Mouse (Mus musculus) ZHBTc4 (cell line): ENCODE data around the gene Padi3.

Experiments used
- DNase-seq: peaks from one replicate; pipeline ENCODE4 v3.0.0-alpha.2; 2011; ENCODE audit warnings: low read depth, low spot score

The Padi3 gene

GRCm38 (mm10) chr4:140815996-140816917, 5.8 kb upstream of the Padi3 start:
- peak; percentile 45 for DNase-seq

- no peak for DNase-seq
These were observed 5.0 kb upstream of the Padi3 start for GRCm38 (mm10) chr4:140815496-140815895.

DNA sequence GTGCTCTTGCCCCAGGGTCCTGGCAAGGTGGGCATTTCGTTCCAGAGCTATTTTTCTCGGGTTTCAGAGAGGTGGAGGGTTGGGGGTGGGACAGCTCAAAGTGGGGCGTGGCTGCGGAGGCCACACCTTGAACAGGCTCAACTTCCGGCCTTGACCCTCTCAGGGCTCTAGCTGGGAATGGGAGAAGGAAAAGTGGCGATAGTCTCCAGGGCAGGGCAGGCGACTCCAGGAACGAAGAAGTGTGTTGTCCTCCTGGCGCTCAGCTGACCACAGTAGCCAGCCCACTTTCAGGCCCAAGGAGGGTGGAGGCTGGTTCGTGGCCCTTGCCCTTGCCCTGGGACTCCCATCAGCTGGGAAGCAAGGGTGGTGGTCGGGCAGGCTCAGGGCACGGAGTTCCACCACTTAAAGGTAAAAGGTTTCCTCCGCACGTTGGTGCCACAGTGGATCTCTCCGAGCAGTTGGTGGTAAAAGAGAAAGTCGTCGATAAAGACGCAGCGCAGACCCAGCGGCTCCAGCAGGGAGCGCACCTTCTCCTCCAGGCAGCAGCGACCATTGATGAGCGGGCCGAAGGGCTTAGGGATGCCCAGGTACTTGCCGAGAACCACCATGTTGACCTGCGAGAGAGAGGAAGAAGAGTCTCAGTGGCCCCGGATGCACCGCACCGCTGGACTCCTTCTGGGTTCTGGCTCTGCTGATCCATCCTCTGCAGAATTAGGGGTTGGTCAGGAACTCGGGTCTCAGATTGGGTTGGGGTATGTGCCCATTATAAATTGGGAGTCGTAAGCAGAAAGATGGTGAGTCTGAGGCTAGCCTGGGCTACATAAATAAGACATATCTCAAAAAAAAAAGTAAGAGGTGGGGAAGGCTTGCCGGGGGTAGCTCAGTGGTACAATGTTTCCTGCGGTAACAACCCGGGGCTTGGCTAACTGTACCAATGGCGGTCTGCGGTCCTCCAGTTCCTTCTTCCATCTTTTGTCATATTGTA, 4.1 kb upstream of the Padi3 start:
- DNase-seq, result peak; percentile 66

GRCm38 (mm10) chr4:140813358-140814185, 3.1 kb upstream of the Padi3 start:
- peak; percentile 21 for DNase-seq

GRCm38 (mm10) chr4:140812609-140813008, 2.2 kb upstream of the Padi3 start:
- peak; percentile 32 for DNase-seq

- no peak for DNase-seq
These were observed 1.7 kb upstream of the Padi3 start for GRCm38 (mm10) chr4:140812191-140812590.

DNA sequence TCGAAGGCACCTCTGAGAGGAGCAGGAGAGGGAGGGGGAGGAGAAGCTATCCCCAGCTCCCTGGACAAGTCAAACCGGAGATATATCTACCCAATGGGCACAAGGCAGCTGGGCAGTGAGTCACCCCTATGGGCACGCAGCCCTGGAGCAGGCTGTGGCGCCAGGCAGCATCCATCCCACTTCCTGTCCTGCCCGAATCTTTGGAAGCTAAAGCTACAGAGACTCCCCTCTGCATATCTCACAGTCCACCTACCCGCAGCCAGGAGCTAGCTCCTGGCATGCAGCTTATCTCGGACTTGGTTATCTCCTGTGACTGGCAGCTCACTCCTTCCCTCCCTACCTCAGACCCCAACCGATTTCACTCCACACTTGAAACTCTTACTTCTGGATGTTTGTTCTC, 1.3 kb downstream of the Padi3 start:
- DNase-seq, result no peak

GRCm38 (mm10) chr4:140804601-140805000, 5.8 kb downstream of the Padi3 start:
- DNase-seq, result no peak

DNA sequence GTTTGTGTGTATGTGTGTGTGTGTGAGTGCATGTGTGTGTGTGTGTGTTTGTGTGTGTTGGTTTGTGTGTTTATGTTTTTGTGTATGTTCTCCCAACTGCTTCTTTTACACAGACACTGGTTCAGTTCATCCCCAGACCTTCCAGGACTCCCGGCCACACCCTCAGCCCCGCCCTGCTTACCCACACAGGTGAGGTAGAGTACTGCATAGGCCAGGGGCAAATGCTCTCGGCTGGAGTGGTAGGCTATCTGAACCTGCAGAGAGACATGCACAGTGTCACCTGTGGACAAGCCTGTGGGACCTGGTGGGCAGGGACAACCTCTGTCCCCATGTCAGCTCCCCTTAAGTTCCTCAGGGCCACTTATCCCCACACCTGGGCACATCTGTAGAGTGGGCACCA, 9.1 kb downstream of the Padi3 start:
- DNase-seq, result no peak

GRCm38 (mm10) chr4:140796786-140797185, 13.7 kb downstream of the Padi3 start:
- no peak for DNase-seq

DNA sequence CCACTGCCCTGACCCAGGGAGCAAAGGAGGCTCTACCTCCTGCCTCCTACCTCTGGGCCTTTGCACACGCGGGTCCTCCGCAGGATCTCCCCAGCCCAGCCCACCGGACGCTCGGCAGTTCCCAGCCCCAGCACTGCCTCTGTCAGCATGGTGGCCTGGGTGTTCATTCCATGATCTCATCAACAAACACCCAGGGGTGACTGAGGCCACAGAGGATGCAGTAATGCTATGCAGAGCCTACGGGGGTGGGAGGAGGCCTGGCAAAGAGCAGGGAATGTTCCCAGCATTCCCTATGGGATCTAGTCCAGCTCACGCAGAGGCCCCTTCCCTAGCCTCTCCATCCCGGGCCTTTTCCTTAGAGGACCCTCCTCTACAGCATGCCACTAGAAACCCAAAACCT, 15.8 kb downstream of the Padi3 start:
- DNase-seq, result no peak

DNA sequence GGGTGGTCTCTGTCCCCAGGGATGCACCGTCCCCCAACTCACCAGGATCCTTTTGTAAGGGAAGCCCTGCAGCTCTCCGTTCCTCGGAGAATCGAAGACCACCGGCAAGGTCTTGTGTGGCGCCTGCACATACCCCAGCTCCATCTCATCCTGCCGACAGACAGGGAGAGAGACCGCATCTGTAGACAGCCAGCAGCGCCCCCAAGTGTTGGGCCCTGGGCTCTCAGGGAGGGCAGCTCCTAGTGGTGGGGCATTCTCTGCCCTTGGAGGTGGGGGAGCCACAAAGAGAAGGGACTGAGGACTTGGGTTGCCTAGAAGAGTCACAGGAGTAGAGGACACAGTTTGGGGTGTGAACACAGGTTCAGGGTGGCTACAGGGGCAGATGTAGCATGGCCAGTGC, 16.7 kb downstream of the Padi3 start:
- DNase-seq, result peak; percentile 61

DNA sequence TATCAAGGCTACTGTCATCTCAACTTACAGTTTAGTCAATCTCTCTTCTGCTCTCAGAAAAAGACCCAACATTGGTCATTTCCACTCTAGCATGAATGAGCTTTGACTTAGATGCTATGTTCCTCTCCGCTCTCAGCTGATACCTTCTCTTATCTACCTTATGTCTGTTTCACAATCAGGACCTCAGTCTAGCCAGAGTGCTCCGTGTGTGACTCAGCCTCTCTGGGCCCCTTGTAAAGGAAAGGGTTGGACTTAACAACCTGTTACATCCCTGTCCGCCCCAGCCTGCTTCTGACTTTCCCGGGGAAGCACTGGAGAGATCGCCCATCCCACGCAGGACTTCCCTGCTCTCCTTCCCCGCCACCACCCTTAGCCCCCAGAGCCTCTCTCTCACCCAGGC, 17.9 kb downstream of the Padi3 start:
- no peak for DNase-seq

GRCm38 (mm10) chr4:140791071-140791470, 19.4 kb downstream of the Padi3 start:
- DNase-seq, result no peak

- DNase-seq, result no peak
These were observed 20.5 kb downstream of the Padi3 start for GRCm38 (mm10) chr4:140789983-140790382.

GRCm38 (mm10) chr4:140788983-140789382, 21.5 kb downstream of the Padi3 start:
- DNase-seq, result peak; percentile 87

DNA sequence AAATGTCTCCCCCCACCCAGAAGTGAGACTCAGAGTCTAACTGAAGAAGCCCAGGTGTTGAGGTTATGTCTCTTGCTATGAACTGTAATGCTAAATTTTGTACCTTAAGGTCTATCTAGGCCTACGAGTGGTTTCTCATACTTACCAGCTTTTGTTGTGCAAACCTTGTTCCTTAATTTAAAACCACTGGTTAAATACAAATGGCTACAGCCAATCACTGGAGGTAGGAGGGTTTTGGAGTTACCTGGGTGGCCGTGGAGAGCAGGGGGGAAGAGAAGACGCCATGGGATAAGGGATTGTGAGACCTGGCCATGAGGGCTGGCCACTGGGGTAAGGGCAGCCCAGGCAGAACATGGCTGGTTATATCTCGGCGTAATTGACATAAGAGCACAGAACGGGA, 22.2 kb downstream of the Padi3 start:
- DNase-seq, result no peak

- DNase-seq, result no peak
These were observed 23.0 kb downstream of the Padi3 start for GRCm38 (mm10) chr4:140787414-140787813.

DNA sequence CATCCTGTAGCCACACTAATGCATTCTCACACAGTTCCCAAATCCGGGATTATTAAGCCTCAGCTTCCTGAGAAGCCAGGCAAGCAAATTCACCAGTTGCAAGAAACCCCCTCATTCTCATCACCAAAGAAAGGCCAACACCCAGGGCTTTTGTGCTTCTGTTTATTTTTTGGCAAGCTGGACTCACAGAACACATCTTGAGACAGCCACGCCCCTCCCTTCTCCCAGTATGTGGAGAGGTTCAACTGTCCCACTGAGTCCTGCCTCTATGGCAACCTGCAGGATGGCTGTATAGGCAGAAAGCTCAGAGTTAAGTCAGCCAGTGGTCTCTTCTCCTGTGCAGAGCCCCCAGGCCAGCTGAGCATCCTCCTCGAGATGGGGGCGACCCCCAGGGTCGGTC, 25.2 kb downstream of the Padi3 start:
- no peak for DNase-seq

- DNase-seq, result peak; percentile 70
These were observed 26.0 kb downstream of the Padi3 start for GRCm38 (mm10) chr4:140784292-140784945.

DNA sequence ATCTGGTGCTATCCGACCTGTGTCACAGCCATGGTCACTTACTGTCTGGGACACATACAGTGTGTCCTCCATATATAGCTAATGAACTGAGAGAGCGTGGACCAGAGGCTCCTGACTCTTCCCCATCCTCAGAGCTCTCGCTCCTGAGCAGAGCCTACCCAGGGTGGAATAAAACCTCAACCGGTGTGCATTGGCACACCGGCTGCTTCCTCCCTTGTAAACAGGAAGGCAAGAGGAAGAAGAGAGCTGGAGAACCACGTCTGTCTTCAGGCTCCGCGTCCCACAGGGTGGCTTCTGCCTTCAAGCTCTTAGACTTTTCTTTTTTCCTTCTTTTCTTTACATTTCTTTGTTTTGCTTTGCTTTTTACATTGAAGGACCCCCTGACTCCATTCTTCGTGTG, 27.6 kb downstream of the Padi3 start:
- DNase-seq, result no peak
